Mouse (Mus musculus) heart, postnatal 0 days (tissue): ENCODE data around the gene Cabp4. TPM values are rescaled to one million over a fixed set of nuclear protein-coding genes. Genes with fewer than 3 reads are reported as not detected.

Experiments
- ATAC-seq: fragments of 200-750 bp; cut with Nextera tagmentation; 2 replicates; pipeline ENCODE4 v1.8.0; 2017; ENCODE audit warnings: low read depth, moderate number of reproducible peaks, moderate library complexity; ENCODE audit not compliant: insufficient read depth
- DNase-seq: peaks from one replicate; pipeline ENCODE4 v3.0.0-alpha.2; 2016; ENCODE audit warnings: low spot score
- H3K27ac ChIP-seq: fragments of 300-500 bp; sonication (generic); 2 replicates; pipeline ENCODE4 v1.5.1; 2014; ENCODE audit warnings: low read depth, mild to moderate bottlenecking
- H3K27me3 ChIP-seq: fragments of 300-500 bp; sonication (generic); 2 replicates; pipeline ENCODE4 v1.6.1; 2014; ENCODE audit warnings: low read length, mixed read lengths; ENCODE audit not compliant: control insufficient read depth, insufficient read depth
- H3K36me3 ChIP-seq: fragments of 300-500 bp; sonication (generic); replicated peaks from 2 replicates; pipeline ENCODE4 v1.6.1; 2014; ENCODE audit warnings: low read length, mixed read lengths; ENCODE audit not compliant: control insufficient read depth, insufficient read depth
- H3K4me1 ChIP-seq: fragments of 300-500 bp; sonication (generic); 2 replicates; pipeline ENCODE4 v1.6.1; 2014; ENCODE audit warnings: antibody characterized with exemption; ENCODE audit not compliant: control insufficient read depth, insufficient read depth
- H3K4me2 ChIP-seq: fragments of 300-500 bp; sonication (generic); 2 replicates; pipeline ENCODE4 v1.6.1; 2014; ENCODE audit warnings: low read depth, mild to moderate bottlenecking, low read length, moderate library complexity
- H3K4me3 ChIP-seq: fragments of 300-500 bp; sonication (generic); 2 replicates; pipeline ENCODE4 v1.5.1; 2014; ENCODE audit warnings: low read depth, low read length
- H3K9ac ChIP-seq: fragments of 300-500 bp; sonication (generic); replicated peaks from 2 replicates; pipeline ENCODE4 v1.6.1; 2014; ENCODE audit warnings: low read depth, low read length, mixed read lengths
- H3K9me3 ChIP-seq: fragments of 300-500 bp; sonication (generic); replicated peaks from 2 replicates; pipeline ENCODE4 v1.6.1; 2016; ENCODE audit warnings: low read length; ENCODE audit not compliant: control insufficient read depth
- CTCF ChIP-seq: IDR thresholded peaks from 2 replicates; pipeline ENCODE4 v1.5.1; 2016; ENCODE audit warnings: antibody characterized with exemption, control low read depth, low read depth
- EP300 ChIP-seq: IDR thresholded peaks from 2 replicates; pipeline ENCODE4 v1.6.1; 2016; ENCODE audit warnings: antibody characterized with exemption, low read depth
- WGBS: fragments of 180-500 bp; shearing (Covaris S2); extraction: QIAGEN DNeasy Blood & Tissue Kit; methylation state at CpG from one replicate; pipeline ENCODE4 v1.1.7; 2014; 5-methylcytosine and 5-hydroxymethylcytosine counted together
- polyA plus RNA-seq: library from polyadenylated mRNA; unstranded; fragments of >200 nt; fragmentation: Nextera tagmentation; extraction: Ambion mirVana; gene quantifications from 2 replicates; pipeline ENCODE4 v1.2.1, GENCODE M21; 2015
- total RNA-seq: library from RNA; depleted of rRNA; stranded (reverse); fragments of >200 nt; gene quantifications from 2 replicates; pipeline ENCODE4 v1.2.3, GENCODE M21; 2014; ENCODE audit warnings: low replicate concordance

Gene Cabp4
- total and polyA plus RNA-seq, 2 experiments from 2014 or later = 0.11 TPM; not detected in 1

DNA sequence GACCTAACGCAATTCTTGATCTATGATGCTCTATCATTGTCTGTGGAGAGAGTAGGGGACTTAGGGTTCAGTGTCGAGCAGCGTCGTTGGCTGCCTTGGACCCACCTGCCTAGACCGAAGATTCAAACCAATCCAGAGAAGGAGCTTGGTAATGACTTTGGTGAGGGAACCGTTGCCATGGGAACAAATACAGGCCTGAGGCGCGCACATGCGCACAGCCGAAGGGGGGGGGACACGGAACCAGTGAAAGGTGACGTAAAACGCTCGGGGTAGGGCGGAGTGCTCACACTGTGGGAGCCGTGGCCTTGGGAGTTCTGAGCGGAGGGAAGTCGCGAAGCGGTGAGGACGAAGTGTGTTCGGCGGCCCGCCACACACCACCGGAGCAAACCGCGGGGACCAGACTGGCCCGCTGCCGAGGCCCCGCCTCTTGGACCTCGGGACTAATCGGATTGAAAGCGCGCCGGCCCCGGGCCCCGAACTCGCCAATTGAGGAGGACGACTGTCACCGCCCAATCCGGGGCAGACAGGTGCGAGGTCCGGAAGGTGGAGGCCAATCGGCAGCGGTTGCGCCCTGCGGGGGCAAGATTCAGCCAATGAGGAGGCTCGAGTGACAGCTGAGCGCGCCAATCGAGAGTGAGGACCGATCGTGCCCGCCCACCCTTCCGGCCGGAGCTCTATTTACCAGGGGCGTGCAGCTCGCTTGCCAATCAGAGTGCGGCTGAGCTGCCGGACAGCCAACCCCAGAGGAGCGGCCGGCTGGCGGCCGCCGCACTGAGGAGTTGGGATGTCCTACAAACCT is 47.0 kb downstream of the Cabp4 start, which contains the start of gene Cdk2ap2:
TSS of gene Cdk2ap2 (plus strand) at position 541 of the 799 bp plus-strand sequence.
- DNase-seq = peak; percentile 96
- under 1% methylated on average over 63 of the region's 65 CpGs for WGBS
- Histone ChIP-seq H3K4me3 (peak within 1 kb of the TSS; percentile 69), H3K27me3 (peaks cover 11% of the 10 kb centered on the region; the same call in 1 of the 2 replicates), H3K9ac (peak within 1 kb of the TSS; percentile 55), H3K27ac (peak within 1 kb of the TSS; percentile 89), H3K4me1 (peaks cover 25% of the 10 kb centered on the region; the same call in 1 of the 2 replicates), H3K9me3 (no peaks in the 10 kb centered on the region), H3K36me3 (no peaks in the 10 kb centered on the region), H3K4me2 (peak within 1 kb of the TSS; percentile 86)
- no peak for TF ChIP-seq CTCF
- peak; percentile 79; the same call in 1 of the 2 replicates for TF ChIP-seq EP300
- peak; percentile 92 for ATAC-seq

GRCm38 (mm10) chr19:4095802-4096201 is 48.0 kb downstream of the Cabp4 start:
- DNase-seq (no peak), ATAC-seq (no peak)
- Histone ChIP-seq H3K4me2 (no peak overlapping the region), H3K27ac (no peak overlapping the region), H3K4me3 (no peak overlapping the region), H3K9me3 (no peaks in the 10 kb centered on the region), H3K9ac (no peak overlapping the region), H3K4me1 (peaks cover 22% of the 10 kb centered on the region; the same call in 1 of the 2 replicates), H3K27me3 (0 out of 2 replicates have a peak, but pooled peaks cover 2% of the 10 kb centered on the region), H3K36me3 (no peaks in the 10 kb centered on the region)
- TF ChIP-seq EP300 = no peak
- no peak for TF ChIP-seq CTCF
- 70% methylated on average over 3 of the region's 3 CpGs for WGBS

DNA sequence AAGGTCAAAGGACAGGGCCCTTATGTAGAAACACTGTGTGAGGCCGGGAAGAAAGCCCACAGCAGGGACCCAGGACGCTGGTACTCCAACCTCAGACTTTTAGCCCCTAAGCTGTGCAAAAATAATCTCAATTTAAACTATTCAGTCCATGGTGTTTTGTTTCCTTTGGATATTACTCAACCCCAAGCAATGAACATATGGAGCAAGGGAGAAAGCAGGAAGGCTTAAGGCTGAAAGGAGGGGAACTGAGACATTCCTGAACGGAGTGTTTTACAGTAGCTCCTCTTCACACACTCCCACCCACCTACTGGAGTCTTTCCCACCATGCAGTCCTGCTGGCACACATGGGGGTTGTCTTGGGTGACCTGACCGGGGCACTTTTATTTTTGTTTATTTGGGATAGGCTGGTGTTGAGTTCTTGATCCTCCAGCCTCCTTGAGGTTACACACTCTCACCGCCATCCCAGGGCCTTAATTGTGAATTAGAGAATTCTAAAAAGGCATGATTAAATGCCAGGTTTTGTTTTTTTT is 49.0 kb downstream of the Cabp4 start:
- no peak for TF ChIP-seq CTCF
- no peak for TF ChIP-seq EP300
- Histone ChIP-seq H3K9ac (no peak overlapping the region), H3K4me2 (no peak overlapping the region), H3K36me3 (no peaks in the 10 kb centered on the region), H3K4me1 (peaks cover 12% of the 10 kb centered on the region; the same call in 1 of the 2 replicates), H3K9me3 (no peaks in the 10 kb centered on the region), H3K27ac (no peak overlapping the region), H3K4me3 (no peak overlapping the region), H3K27me3 (no peaks in the 10 kb centered on the region)
- WGBS = 76% methylated on average over 5 of the region's 5 CpGs
- no peak for DNase-seq
- ATAC-seq = no peak

GRCm38 (mm10) chr19:4094348-4094747 is 49.5 kb downstream of the Cabp4 start:
- H3K27ac ChIP-seq = no peak overlapping the region
- no peak overlapping the region for H3K4me3 ChIP-seq
- no peaks in the 10 kb centered on the region for H3K27me3 ChIP-seq
- H3K4me2 ChIP-seq = no peak overlapping the region
- ATAC-seq (no peak), DNase-seq (no peak)
- TF ChIP-seq CTCF (no peak), EP300 (no peak)
- no peak overlapping the region for H3K9ac ChIP-seq
- 81% methylated on average over 3 of the region's 3 CpGs for WGBS
- H3K36me3 ChIP-seq = no peaks in the 10 kb centered on the region
- H3K4me1 ChIP-seq = peaks cover 7% of the 10 kb centered on the region; the same call in 1 of the 2 replicates
- no peaks in the 10 kb centered on the region for H3K9me3 ChIP-seq

DNA sequence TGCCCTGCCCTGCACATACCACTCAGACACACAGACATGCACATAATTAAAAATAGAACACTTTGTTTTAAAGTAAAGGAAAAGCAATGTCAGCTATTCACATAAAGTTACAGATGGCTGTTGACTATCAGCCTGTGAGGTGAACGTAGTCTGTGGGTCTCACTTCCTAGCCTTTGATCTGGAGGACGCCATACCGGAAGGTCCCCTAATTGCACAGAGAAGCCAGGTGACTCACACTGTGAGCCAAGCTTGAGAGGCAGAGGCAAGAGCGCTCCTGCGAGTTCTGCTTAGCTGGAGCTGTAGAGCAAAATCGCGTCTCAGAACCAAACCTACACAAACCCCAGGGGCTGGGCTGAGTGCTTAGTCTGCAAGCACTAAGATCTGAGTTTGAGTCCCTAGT is 50.1 kb downstream of the Cabp4 start:
- H3K36me3 ChIP-seq = no peaks in the 10 kb centered on the region
- peaks cover 5% of the 10 kb centered on the region; the same call in 1 of the 2 replicates for H3K4me1 ChIP-seq
- no peaks in the 10 kb centered on the region for H3K9me3 ChIP-seq
- TF ChIP-seq CTCF (no peak), EP300 (no peak)
- H3K27me3 ChIP-seq = no peaks in the 10 kb centered on the region
- H3K9ac ChIP-seq = no peak overlapping the region
- no peak overlapping the region for H3K27ac ChIP-seq
- DNase-seq (no peak), ATAC-seq (no peak)
- H3K4me2 ChIP-seq = no peak overlapping the region
- WGBS = 66% methylated on average over 7 of the region's 7 CpGs
- no peak overlapping the region for H3K4me3 ChIP-seq
